Mouse (Mus musculus) stomach, embryonic 16.5 days (tissue): ENCODE data around the gene Rcor1. TPM values are rescaled to one million over a fixed set of nuclear protein-coding genes. Genes with fewer than 3 reads are reported as not detected.

Experiments used
- ATAC-seq: fragments of 200-750 bp; cut with Nextera tagmentation; 2 replicates; pipeline ENCODE4 v1.8.0; 2017; ENCODE audit warnings: moderate number of reproducible peaks, moderate TSS enrichment; ENCODE audit not compliant: insufficient read depth, low FRiP score
- H3K27ac ChIP-seq: fragments of 300-500 bp; sonication (generic); 2 replicates; pipeline ENCODE4 v1.5.1; 2014; ENCODE audit warnings: low read length
- H3K27me3 ChIP-seq: fragments of 300-500 bp; sonication (generic); 2 replicates; pipeline ENCODE4 v1.6.1; 2014; ENCODE audit warnings: low read length, control low read depth, mixed read lengths; ENCODE audit not compliant: control insufficient read depth, insufficient read depth
- H3K36me3 ChIP-seq: fragments of 300-500 bp; sonication (generic); 2 replicates; pipeline ENCODE4 v1.6.1; 2014; ENCODE audit warnings: low read length; ENCODE audit not compliant: control insufficient read depth, insufficient read depth
- H3K4me1 ChIP-seq: fragments of 300-500 bp; sonication (generic); 2 replicates; pipeline ENCODE4 v1.6.1; 2014; ENCODE audit warnings: low read length, control low read depth, mixed read lengths; ENCODE audit not compliant: control insufficient read depth, insufficient read depth
- H3K4me2 ChIP-seq: fragments of 300-500 bp; sonication (generic); 2 replicates; pipeline ENCODE4 v1.6.1; 2014; ENCODE audit warnings: low read depth, low read length, mixed read lengths
- H3K4me3 ChIP-seq: fragments of 300-500 bp; sonication (generic); replicated peaks from 2 replicates; pipeline ENCODE4 v1.5.1; 2014; ENCODE audit warnings: mild to moderate bottlenecking, low read length
- H3K9ac ChIP-seq: fragments of 300-500 bp; sonication (generic); 2 replicates; pipeline ENCODE4 v1.6.1; 2014; ENCODE audit warnings: low read length
- H3K9me3 ChIP-seq: fragments of 300-500 bp; sonication (generic); replicated peaks from 2 replicates; pipeline ENCODE4 v1.6.1; 2016; ENCODE audit warnings: low read length, control low read depth; ENCODE audit not compliant: control insufficient read depth
- WGBS: fragments of 180-500 bp; shearing (Covaris S2); extraction: QIAGEN DNeasy Blood & Tissue Kit; methylation state at CpG from one replicate; pipeline ENCODE4 v1.1.7; 2014; 5-methylcytosine and 5-hydroxymethylcytosine counted together
- polyA plus RNA-seq: library from polyadenylated mRNA; unstranded; fragments of >200 nt; fragmentation: Nextera tagmentation; extraction: Ambion mirVana; gene quantifications from 2 replicates; pipeline ENCODE4 v1.2.1, GENCODE M21; 2015

The Rcor1 gene
- 9.5 and 10.9 TPM in 2 replicates for polyA plus RNA-seq

GRCm38 (mm10) chr12:111038976-111039612, at the start of gene Rcor1:
TSS of gene Rcor1 (plus strand) at chr12:111039351.
- H3K27ac ChIP-seq = peak within 1 kb of the TSS; percentile 99
- peaks cover 17% of the 10 kb centered on the region for H3K4me1 ChIP-seq
- H3K4me2 ChIP-seq = peak within 1 kb of the TSS; percentile 86
- under 1% methylated on average over 72 of the region's 76 CpGs for WGBS
- no peaks in the 10 kb centered on the region for H3K9me3 ChIP-seq
- peak; percentile 98 for ATAC-seq
- H3K36me3 ChIP-seq = 0 out of 2 replicates have a peak, but pooled peaks cover under 1% of the 10 kb centered on the region
- peak within 1 kb of the TSS; percentile 93 for H3K4me3 ChIP-seq
- H3K9ac ChIP-seq = peak within 1 kb of the TSS; percentile 99
- H3K27me3 ChIP-seq = no peaks in the 10 kb centered on the region

GRCm38 (mm10) chr12:110989409-110989808, 49.7 kb upstream of the Rcor1 start:
- no peaks in the 10 kb centered on the region for H3K36me3 ChIP-seq
- H3K4me2 ChIP-seq = no peak overlapping the region
- H3K4me3 ChIP-seq = no peak overlapping the region
- H3K9me3 ChIP-seq = no peaks in the 10 kb centered on the region
- 91% methylated on average over 3 of the region's 3 CpGs for WGBS
- ATAC-seq = no peak
- H3K4me1 ChIP-seq = peaks cover 17% of the 10 kb centered on the region
- H3K27ac ChIP-seq = no peak overlapping the region
- H3K27me3 ChIP-seq = no peaks in the 10 kb centered on the region
- H3K9ac ChIP-seq = no peak overlapping the region

GRCm38 (mm10) chr12:110990500-110990899, 48.7 kb upstream of the Rcor1 start:
- no peak for ATAC-seq
- Histone ChIP-seq H3K36me3 (no peaks in the 10 kb centered on the region), H3K27me3 (no peaks in the 10 kb centered on the region), H3K4me2 (no peak overlapping the region), H3K9me3 (no peaks in the 10 kb centered on the region), H3K4me3 (no peak overlapping the region), H3K4me1 (peaks cover 11% of the 10 kb centered on the region), H3K27ac (no peak overlapping the region), H3K9ac (no peak overlapping the region)
- WGBS = 83% methylated on average over 7 of the region's 7 CpGs

DNA sequence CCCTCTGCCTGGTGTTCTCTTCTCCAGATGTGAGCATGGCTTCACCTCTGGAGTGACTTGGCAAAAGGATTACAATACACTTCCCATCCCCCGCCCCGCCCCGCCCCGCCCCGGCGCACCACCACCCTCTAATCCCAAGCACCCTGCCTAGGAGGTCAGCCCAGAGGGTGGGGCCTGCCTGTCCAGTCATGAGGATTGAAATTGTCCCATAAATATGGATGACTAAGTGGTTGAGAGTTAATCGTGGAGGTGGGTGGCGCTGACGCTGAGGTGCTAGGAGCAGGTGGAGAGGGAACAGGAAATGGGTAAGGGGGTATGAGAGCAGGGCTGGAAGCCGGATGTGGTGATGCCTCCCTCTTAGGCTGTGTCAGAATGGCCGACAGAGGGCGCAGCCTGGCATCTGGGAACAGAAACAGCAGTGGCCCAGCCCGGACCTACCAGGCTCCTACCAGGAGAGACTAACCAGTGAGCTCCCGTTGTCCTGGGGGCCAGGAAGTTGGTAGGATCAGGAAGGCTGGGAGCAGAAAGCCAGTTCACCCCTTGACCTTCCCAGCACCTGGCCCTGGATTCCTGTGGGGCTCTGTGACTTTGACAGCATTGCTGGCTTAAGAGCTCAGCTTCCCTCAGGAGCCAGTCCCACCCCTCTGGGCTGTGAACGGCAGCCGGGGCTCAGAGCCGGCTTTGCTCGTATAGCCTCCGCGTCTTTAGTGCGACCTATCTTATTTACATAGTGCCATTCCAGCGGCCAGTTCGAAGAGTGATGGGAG, 47.6 kb upstream of the Rcor1 start:
- WGBS = 5% methylated on average over 23 of the region's 23 CpGs
- H3K4me2 ChIP-seq = peak overlapping the region; percentile 51
- H3K9me3 ChIP-seq = no peaks in the 10 kb centered on the region
- peak overlapping the region; percentile 87 for H3K27ac ChIP-seq
- H3K36me3 ChIP-seq = no peaks in the 10 kb centered on the region
- peaks cover 11% of the 10 kb centered on the region for H3K4me1 ChIP-seq
- peak overlapping the region; percentile 75 for H3K9ac ChIP-seq
- H3K27me3 ChIP-seq = no peaks in the 10 kb centered on the region
- peak overlapping the region; percentile 59 for H3K4me3 ChIP-seq
- peak; percentile 83 for ATAC-seq

DNA sequence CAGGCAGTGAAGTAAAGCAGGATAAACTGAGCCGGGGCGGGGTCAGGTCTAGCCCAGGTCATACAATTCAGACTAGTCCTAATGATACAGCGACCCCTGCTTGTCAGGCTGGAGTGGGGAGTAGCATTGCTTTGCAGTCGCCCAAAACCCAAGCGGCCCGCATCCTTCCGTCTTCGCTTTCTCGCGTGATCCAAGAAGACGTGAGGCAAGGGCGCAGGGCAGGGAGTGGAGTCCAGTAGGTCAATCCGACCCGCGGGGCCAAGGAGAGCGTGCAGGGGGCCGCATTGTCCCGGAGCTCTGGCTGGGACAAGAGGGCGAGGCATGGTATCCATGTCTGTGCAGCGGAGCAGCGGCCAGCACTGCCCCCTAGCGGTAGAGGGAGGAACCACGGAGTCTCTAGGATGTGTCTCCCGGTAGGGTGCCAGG, 47.0 kb upstream of the Rcor1 start:
- H3K4me3 ChIP-seq = peak overlapping the region; percentile 59
- peak overlapping the region; percentile 75 for H3K9ac ChIP-seq
- WGBS = under 1% methylated on average over 24 of the region's 24 CpGs
- no peaks in the 10 kb centered on the region for H3K9me3 ChIP-seq
- no peaks in the 10 kb centered on the region for H3K27me3 ChIP-seq
- peak overlapping the region; percentile 51 for H3K4me2 ChIP-seq
- peak overlapping the region; percentile 87 for H3K27ac ChIP-seq
- no peaks in the 10 kb centered on the region for H3K36me3 ChIP-seq
- peak; percentile 91 for ATAC-seq
- H3K4me1 ChIP-seq = peaks cover 11% of the 10 kb centered on the region

GRCm38 (mm10) chr12:110992771-110993170, 46.4 kb upstream of the Rcor1 start:
- peaks cover 11% of the 10 kb centered on the region for H3K4me1 ChIP-seq
- H3K36me3 ChIP-seq = no peaks in the 10 kb centered on the region
- H3K4me3 ChIP-seq = peak overlapping the region; percentile 59
- ATAC-seq = no peak
- H3K9ac ChIP-seq = peak overlapping the region; percentile 75
- WGBS = 78% methylated on average over 12 of the region's 12 CpGs
- no peaks in the 10 kb centered on the region for H3K27me3 ChIP-seq
- H3K27ac ChIP-seq = peak overlapping the region; percentile 87; the same call in 1 of the 2 replicates
- H3K4me2 ChIP-seq = peak overlapping the region; percentile 51
- H3K9me3 ChIP-seq = 0 out of 2 replicates have a peak, but pooled peaks cover under 1% of the 10 kb centered on the region

DNA sequence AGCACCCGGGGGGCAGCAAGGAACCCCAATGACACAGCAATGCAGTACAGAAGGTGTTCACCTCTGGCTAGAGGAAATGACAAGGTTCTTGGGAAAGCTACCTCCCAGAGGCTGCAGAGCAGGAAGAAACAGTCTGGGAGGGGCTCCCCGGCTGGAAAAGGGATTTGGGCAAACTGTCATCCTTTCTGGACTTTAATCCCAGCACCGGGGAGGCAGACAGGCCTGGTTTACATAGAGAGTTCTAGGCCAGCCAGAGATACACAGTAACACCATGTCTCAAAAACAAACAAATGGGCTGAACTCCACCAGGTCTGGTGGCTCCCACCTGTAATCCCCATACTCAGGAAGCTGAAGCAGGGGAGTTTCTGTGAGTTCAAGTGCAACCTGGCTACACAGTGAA, 45.9 kb upstream of the Rcor1 start:
- Histone ChIP-seq H3K36me3 (no peaks in the 10 kb centered on the region), H3K9ac (no peak overlapping the region), H3K9me3 (0 out of 2 replicates have a peak, but pooled peaks cover 5% of the 10 kb centered on the region), H3K27ac (no peak overlapping the region), H3K4me1 (peaks cover 11% of the 10 kb centered on the region), H3K4me3 (no peak overlapping the region), H3K27me3 (no peaks in the 10 kb centered on the region), H3K4me2 (no peak overlapping the region)
- ATAC-seq = no peak
- 71% methylated on average over 3 of the region's 3 CpGs for WGBS

DNA sequence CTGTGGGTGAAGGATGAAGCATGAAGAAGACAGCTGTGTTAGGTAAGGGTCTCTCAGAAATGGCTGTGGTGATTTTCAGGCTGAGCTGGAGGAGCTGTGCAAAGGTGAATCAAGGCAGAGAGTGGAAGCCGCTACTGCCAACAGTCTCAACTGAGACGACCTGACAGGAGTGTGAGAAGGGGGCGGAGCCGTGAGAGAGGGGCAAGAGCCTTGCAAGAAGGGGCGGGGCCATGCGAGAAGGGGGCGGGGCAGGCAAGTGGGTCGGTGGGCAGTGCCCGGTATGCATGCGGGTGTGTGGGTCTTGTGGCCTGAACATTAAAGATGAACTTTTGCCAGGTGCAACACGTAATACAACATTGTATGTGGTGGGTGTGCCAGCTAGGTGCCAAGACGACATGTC, 44.5 kb upstream of the Rcor1 start:
- no peak overlapping the region for H3K4me2 ChIP-seq

DNA sequence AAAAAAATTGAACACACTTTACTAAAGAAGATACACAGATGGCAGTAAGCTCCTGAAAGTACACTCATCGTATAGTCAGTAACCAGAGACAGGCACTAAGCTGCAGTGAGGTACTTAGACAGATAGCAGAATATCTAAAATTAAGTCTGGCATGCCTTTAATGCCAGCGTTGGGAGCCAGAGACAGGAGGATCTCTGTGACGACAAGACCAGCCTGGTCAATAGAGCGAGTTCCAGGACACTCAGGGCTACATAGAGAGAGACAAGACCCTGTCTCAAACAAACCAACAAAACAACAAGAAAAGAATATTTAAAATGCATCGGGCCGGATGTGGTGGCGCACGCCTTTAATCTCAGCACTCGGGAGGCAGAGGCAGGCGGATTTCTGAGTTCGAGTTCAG, 41.1 kb upstream of the Rcor1 start:
- no peaks in the 10 kb centered on the region for H3K36me3 ChIP-seq
- H3K9me3 ChIP-seq = peaks cover 11% of the 10 kb centered on the region; the same call in 1 of the 2 replicates
- H3K9ac ChIP-seq = no peak overlapping the region
- H3K27ac ChIP-seq = no peak overlapping the region
- 95% methylated on average over 11 of the region's 11 CpGs for WGBS
- H3K4me2 ChIP-seq = no peak overlapping the region
- H3K4me1 ChIP-seq = no peaks in the 10 kb centered on the region
- no peak for ATAC-seq
- no peak overlapping the region for H3K4me3 ChIP-seq
- no peaks in the 10 kb centered on the region for H3K27me3 ChIP-seq

More for the DNA sequence above, 44.5 kb upstream of the Rcor1 start:
- Histone ChIP-seq H3K36me3 (no peaks in the 10 kb centered on the region), H3K27me3 (no peaks in the 10 kb centered on the region), H3K4me1 (peaks cover 11% of the 10 kb centered on the region), H3K4me3 (no peak overlapping the region), H3K27ac (no peak overlapping the region), H3K9me3 (peaks cover 11% of the 10 kb centered on the region; the same call in 1 of the 2 replicates), H3K9ac (no peak overlapping the region)
- 32% methylated on average over 12 of the region's 12 CpGs for WGBS
- no peak for ATAC-seq
